Mouse (Mus musculus) thymus, postnatal 14 days (tissue): Measurements from ENCODE around the gene Sap30l.
A peak's percentile ranks its signal among the peaks of the same experiment; 100 is the strongest.
"Not testable (repeated sequence)": the region's sequence is repeated elsewhere in the genome, so short reads cannot be mapped to it uniquely, and the experiment has no call there.

Source experiments
- DNase-seq: peaks from one replicate; pipeline ENCODE4 v3.0.0; 2021

The Sap30l gene

DNA sequence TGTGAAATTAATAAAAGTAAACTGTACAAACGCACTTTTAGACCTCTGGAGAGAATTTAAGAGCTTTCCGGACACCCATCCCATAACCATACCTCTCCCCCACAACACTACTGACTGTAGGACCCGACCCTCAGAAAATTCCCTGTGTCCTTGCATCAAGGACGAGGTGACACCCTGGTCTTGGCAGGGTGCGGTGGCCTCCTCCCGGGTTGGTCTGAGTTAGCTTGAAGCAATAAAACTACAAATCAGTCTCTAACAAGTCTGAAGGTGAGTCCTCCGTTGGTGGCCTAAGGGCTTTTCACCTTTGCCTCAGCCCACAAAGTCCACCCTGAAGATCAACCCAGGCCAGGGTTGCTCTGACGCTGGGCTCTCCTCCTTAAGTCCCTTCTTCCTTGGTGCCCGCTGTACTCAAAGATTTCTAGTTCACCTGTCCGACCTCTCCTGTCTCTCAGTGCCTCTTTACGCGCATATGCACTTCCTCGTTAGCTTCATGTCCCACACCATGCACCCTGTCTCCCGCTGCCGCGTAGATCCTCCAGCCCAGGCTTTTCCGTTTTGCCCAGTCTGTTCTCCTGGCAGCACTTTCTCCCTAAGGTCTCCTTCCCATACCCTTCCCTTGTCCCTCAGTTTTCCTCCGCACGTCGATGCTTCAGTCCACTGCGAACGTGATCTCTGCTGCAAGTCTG is 1.0 kb upstream of the Sap30l start:
- peak; percentile 49 for DNase-seq

DNA sequence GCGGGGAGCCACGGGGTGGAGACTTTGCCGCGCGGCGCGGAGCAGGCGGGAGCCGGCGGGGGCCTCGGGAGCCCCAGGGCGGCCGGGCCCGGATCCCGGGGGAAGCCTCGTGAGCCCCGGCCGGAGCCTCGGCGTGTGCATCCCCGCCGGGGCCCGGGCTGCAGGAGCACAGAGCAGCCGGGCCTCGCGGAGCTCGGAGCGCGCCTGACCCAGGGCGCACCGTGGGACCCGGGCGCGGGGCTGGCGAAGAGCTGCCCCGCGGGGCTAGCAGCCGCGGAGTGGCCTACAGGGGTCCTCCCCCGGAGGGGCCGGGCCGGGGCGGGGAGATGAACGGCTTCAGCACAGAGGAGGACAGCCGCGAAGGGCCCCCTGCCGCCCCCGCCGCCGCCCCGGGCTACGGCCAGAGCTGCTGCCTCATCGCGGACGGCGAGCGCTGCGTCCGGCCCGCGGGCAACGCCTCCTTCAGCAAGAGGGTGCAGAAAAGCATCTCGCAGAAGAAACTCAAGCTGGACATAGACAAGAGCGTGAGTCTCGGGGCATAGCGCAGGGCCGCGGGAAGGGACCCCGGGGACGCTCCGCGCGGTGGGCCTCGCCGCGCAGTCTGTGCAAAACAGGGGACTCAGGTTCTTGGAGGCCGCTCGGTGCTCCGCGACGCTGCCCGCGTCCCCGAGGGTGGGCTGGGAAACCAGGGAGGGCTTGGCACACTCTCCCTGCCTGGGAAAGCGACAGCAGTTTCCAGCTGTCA is 501 bp downstream of the Sap30l start:
- DNase-seq = peak; percentile 65

DNA sequence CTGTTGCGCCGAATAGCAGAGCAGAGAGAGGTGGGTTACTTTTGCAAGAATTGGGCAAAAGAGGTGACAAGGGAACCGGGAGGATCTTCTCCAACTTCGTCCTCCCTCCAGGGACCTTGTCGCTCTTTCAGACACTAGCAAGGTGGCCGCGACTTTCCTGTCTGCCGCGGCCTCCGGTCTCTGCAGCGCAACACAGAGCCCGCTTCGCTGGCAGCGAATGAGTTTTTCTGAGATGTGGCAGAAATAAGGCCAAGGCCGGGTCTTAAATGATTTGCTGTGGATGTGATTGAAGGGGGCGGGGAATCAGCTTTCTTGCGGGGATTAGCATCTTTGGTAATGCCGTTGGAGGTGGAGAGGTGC is 1.1 kb downstream of the Sap30l start:
- DNase-seq = peak; percentile 48

DNA sequence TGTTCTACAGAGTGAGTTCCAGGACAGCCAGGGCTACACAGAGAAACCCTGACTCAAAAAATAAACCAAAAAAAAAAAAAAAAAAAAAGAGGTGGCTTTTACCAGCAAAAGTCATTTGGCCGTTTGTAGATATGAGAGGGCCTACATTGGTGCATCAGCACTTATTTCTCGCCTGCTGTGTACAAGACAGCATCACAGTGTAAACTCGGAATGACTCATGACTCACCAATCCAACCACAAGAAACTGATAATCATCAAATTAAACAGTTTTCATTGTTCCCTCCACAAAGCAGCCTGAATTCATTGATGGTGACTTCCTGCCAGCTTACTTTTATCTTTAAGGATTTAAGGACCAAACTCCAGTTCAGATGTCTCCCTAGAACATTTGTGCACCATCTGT is 3.6 kb downstream of the Sap30l start:
- no peak for DNase-seq

DNA sequence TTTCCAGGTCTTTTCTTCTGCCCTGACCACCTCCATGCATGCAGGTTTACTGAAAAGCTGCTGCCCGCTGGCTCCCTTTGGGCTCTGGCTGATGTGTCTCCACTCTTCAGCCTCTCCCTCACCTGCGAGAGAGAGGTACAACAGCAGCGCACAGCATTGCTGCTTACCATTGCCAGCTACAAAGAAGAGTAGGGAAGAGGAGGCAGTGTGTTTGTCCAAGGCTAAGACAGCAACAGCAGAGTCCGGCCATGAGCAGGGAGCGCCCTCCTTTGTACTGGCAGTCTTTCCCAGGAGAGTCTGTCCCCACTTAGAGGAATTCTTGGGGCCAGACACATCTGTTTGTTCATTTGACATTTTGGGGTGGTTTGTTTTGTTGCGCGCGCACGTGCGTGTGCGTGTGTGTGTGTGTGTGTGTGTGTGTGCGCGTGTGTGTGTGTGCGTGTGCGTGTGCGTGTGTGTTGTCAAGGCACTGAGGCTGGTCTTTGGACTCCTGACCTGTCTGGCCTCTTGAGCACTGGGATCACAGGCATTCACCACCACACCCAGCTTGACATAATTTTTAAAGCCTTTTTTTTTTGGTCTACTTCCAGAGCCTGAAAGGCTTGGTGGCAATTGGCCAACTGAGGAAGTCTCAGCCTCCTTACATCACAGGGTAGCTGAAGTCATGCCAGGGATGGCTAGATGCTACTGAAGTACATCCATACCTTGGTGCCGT is 7.7 kb downstream of the Sap30l start:
- no peak for DNase-seq

DNA sequence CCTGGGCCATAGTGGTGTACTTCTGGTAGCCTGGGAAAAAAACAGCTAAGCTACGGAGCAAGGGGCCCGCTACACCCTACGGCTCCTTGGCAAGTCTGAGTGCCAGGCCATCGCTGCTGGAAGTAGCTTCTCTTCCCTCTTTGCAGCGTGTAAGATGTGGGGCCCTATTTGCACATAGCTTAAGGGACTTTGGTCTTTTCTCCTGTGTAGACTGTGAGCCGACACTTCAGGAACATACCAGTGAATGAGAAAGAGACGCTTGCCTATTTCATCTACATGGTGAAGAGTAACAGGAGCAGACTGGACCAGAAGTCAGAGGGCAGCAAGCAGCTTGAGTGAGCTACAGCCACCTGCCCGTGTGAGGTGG is 8.3 kb downstream of the Sap30l start:
- DNase-seq = no peak

DNA sequence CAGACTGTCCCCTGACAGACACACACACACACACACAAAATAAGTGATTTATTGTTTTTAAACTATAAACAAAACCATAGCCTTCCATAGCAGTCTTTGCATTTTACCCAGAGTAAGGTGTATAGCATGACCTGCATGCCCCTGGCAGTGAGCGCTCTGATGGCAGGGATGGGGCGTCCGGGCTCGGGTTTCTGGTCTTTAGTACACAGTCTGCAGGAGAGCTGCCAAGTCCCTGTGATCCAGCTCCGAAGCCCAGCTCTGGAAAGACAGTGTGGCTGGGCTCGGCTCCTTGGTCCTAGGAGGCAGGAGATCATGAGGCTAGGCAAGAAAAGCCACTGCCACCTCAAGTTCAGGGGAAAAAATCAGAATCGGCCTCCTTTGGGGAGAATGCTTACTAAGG is 9.6 kb downstream of the Sap30l start:
- no peak for DNase-seq

DNA sequence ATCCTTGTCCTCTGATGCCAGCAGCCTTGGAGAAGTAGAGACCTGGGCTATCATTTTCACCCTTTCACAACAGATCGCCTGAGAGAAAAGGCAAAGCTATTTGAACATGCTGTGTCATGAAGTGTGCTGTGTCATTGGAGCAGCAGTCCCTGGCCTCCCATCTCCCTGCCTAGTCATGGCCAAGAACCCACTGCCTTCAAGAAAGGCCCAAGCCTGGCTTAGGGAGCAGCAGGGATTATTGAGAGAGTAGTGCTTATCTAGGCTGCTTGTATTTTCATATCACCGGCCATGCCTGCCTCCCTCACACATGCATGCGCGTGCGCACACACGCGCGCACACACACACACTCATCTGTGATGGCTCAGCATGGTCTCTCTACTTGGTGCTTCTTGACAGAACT is 10.8 kb downstream of the Sap30l start:
- no peak for DNase-seq

DNA sequence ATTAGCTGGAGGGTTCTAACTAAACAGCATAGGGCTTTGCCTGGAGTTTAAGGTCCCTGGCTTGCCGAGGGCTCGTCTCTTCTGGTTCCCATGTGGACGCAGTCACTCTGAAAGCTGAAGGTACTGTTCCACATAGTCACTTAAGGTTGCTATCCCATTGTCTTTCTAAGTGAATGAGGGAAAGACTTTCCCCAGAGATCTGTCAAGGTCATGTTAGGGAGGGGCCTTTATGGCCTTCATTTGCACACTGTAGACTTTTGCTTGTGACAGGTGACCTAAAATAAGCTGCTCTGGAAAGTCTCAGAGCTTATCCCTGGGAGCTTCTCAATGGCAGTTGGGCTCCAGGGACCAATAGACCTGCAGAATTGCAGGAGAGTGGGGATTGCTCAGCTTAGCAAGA is 12.2 kb downstream of the Sap30l start:
- no peak for DNase-seq

DNA sequence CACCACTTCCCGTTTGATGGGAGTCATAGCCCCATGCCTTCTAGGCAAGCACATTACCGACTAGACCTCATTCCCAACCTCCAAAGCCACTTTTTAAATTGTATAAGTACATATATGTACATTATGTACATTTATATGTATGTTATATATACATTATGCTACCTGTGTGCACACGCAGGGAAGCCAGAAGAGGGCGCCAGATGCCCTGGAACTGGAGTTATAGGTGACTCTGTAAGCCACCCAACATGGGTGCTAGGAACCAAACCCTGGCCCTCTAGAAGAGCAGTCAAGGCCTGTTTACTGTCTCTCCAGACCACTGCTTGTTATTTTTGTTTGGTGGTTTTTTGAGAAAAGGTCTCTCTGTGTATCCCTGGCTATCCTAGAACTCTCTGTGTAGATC is 16.8 kb downstream of the Sap30l start:
- DNase-seq = peak; percentile 28

DNA sequence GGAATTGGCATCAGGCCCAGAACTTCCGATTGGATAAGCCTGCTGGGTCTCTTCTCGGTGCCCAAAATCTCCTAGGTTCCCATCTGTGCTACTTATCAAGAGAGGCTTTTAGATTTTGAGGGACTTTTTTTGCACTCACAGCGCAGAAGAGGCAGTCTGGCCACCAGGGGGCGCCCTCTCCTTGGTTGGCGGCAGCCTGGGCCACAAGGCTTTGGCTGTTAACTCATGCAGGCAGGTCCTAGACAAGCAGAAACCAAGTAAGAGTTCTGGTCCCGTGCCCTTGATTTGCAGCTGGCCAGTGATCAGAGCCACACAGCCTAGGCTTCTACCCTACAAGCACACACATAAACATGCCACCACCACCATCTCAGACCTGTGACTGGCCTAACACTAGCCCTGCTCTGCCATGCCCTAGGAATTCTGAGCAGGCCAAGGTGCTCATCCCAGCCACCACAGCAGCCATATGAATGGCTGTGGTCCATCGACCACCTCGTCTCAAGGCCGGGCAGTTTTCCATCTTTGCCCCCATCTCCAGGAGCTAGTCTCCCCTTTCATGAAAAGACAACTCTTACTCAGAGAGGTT is 18.7 kb downstream of the Sap30l start:
- peak; percentile 84 for DNase-seq

DNA sequence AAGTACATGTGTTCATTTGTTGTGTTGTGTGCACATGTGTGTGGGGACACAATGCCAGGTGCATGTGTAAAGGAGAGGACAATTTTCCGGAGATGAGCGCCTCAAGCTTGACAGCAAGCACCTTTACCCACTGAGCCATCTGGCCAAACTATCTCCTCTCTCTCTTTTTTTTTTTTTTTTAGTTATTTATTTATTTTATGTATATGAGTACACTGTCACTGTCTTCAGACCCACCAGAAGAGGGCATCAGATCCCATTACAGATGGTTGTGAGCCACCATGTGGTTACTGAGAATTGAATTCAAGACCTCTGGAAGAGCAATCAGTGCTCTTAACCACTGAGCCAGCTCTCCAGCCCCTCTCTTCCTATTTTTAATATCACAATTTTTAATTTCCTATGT is 21.7 kb downstream of the Sap30l start:
- DNase-seq = not testable (repeated sequence)

DNA sequence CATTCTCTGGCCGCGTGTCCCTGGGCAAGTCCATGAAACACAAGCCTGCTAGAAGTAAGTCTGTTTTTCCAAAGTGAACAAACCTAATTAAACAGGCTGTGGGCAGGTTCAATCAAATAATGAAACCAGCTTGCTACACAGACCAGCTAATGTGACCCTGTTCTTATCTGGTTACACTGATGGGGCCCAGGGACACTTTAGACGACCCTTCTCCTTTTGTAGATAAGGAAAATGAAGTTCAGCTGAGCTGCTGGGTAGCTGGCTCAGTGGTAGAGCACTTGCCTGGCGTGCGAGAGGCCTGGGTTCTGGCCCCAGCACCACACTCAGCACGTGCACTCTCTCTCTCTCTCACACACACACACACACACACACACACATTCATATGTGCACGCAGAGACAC is 22.3 kb downstream of the Sap30l start:
- no peak for DNase-seq

DNA sequence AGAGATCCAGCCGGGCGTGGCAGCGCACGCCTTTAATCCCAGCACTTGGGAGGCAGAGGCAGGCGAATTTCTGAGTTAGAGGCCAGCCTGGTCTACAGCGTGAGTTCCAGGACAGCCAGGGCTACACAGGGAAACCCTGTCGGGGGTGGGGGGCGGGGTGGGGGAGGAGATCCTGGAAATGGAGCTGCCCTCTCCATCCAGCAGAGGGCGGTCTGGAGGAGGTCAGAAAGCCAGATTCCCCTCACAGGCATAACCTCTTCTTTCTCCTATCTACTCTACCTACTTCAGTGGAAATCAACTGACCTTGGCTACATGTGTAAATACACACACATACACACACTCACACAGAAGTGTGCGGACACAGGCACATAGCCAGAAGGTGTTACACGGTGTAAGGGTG is 23.8 kb downstream of the Sap30l start:
- peak; percentile 21 for DNase-seq

DNA sequence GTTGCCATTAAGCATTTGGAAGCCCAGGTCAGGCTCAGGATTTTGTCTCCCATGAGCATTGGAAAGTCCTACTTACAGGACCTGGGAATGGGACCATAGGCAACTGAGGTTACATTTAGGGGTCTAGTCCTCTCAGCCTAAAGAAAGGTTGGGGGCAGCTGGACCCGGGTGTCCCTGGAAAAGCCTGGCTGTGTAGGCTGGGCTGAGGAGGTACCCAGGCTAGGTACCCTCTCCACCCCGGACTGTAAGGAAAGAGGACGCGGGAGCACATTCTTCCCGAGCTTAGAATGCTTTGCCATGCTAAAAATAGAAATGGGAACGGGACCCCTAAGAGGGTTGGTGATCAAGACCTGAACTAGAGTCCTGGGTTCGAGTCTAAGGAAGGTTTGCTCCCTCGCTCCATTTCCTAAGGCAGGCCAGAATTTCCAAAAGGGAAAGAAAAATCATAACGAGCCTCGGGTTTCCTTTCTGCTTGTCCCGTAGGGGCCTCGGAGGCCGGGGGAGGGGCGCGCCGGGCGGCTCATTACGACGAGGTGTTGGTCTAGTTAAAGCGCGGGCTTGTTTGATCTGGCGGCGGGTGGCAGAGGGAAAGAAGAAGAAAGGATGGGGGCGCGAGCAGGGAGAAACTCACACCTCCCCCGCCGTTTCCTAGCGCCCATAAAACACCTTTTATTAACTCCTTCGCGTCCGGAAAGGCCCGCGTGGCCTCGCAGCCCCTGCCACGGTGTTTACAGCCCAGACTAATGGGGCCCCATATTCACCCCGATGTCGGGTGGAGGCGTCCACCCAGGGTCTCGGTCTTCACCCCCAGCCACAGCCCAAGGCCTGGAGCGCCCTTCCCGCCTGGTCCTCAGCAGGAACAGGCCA is 25.8 kb downstream of the Sap30l start:
- DNase-seq = peak; percentile 62

DNA sequence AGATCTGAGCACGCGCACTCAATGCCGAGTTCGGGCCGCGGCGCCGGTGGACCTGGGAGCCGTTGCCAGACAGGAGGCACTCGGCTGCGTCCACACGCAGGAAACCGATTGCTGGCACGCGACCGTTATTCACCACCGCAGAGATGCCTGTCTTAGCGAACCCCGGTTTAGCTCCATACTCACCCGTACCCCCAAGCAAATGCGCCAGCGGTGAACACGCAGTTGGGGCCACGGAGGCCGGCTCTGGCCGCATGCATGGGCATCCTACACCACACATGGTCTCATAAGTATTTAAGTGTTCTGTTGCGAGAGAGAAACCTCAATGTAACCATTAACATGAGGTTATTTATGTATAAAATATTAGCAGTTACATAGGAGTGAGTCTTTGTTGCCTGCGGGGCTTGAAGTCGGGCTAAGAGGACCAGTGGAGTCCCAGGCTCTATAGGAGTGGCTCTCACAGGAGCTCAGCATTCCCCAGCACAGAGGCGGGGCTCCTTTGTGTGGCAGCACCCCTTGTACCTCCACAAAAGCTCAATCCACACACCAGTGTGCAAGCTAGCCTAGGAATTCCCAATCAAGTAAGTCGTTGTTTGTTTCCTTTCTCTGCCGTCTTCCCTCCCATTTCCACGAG is 26.6 kb downstream of the Sap30l start:
- peak; percentile 34 for DNase-seq

DNA sequence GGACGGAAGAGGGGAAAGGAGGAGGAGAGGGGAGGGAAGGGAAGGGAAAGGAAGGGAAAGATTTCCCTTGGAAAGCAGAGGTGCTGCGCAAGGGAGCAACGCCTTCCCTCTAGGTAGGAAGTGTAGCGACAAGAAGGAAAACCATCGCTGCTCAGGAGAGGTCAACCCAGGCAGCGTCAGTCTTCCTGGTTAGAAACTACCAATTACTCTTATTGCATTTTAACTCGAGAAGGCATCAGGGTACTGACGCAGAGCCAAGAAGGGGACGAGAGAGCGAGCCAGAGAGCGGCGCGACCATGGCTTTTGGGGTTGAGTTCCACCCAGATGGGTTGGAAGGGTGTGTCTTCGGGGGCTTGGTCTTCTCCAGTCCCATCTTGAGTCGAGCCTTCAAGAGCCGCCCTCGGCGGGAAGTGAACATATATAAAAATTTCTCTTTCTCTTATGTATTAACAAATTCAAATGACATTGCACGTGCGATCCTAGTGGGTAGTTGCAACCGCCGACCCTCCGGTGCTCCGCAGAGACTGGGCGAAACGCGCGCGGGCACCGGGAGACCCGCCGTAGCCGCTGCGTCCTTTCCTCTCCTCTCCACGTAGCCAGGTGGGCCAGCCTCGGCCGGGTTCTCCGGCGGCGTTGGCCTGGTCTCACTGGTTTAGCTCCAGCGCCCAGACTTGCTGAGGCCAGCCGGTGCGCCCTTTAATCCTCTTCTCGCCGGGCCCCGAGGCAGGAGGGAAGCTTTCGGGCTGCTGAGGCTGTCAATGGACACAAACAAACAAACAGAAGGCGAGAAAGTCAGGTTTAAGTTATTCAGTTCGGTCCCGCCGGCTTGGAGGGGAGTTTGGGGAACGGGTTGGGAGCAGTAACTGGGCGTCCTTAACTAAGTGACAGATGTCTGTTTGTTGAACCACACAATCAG is 27.8 kb downstream of the Sap30l start:
- no peak for DNase-seq

DNA sequence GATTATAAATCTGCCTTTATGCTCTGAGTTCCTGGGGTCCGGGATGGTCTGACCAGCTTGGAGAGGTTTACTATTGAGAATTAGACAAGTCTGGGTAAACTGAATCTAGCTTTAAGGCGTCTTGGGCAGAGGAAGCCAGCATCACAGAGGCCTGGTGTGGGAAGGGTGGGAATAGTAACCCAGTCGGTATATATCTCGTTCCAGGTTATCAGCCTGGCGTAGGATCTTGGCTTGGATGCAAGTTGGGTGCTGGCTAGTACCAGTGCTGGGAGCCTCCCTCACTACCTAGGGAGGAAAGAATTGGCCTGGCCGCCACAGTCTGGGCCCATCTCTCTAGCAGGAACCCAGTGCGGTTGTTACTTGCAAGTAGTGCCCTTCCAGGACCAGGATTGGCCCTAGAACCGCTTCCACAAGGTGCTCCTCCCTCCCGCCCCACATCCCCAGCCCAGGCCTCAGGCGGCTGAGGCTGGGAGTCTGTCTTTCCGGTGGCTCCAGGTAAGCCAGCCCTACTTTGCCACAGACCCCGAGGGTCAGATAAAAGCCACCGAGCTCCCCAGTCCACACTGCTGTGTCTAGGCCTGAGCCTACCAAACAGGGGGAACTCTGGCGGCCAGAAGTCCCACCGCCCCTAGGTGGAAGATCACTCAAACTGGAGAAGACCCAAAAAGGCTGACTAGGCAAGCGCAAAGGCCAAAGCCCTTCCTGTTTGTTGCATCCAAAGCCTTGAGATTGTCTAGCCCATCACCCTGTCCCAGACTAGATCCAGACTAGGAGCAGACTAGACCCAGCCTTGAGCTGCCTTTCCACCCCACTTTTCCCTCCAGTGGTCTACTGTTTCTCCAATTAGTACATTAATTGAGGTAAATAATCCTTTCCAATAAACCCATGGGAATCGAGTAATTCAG is 28.7 kb downstream of the Sap30l start:
- no peak for DNase-seq

DNA sequence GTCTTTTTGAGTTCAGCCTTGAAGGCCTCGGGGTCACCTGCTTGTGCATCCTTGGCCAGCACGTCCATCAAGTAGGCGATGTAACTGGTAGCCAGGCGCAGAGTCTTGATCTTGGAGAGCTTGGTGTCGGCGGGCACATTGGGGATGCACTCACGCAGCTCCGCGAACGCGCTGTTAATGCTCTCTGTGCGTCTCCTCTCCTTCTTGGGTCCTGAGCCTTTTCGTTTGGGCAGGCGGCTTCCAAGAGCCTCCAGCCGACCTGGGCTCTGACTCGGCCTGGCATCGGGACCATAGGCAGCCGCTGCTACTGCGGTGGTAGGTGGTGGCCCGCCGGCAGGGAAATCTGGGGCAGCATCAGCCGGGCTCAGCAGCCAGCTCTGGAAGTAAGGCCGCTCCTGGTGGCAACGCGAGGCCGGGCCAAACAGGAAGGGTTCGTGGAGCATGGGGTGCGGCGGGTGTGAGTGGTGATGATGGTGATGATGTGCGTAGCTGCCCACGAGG is 29.9 kb downstream of the Sap30l start:
- DNase-seq = no peak

DNA sequence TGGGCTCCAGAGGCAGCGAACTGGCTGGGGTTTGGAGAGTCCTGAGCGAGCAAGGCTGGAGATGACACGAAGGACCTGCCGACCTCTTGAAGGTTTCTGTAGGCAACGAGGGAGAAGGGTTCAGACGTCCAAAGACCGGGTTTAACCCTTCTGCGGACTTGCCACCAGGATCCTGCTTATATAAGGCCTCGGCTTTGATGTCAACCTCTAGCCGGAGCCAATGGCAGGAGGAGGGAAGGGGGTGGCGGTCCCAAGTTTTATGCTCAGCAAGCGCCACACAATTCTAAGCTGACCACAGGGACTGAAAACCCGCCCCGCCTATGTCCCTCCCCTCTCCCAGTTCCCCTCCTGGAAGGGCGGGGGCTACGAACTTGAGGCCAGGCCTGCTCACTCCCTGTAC is 30.4 kb downstream of the Sap30l start:
- DNase-seq = no peak
